Mouse (Mus musculus) forebrain, embryonic 10.5 days (tissue): ENCODE measurements around the gene Alg14. TPM values are rescaled to one million over a fixed set of nuclear protein-coding genes. Genes with fewer than 3 reads are reported as not detected.

Experiments used
- DNase-seq: peaks from one replicate; pipeline ENCODE4 v3.0.0-alpha.2; 2017; ENCODE audit warnings: low spot score; ENCODE audit errors: extremely low spot score
- H3K27ac ChIP-seq: fragments of 300-500 bp; sonication (generic); 2 replicates; pipeline ENCODE4 v1.5.1; 2016; ENCODE audit warnings: mild to moderate bottlenecking
- H3K27me3 ChIP-seq: fragments of 300-500 bp; sonication (generic); 2 replicates; pipeline ENCODE4 v1.6.1; 2016; ENCODE audit warnings: mild to moderate bottlenecking; ENCODE audit not compliant: poor library complexity, severe bottlenecking
- H3K36me3 ChIP-seq: fragments of 300-500 bp; sonication (generic); replicated peaks from 2 replicates; pipeline ENCODE4 v1.6.1; 2016; ENCODE audit warnings: mild to moderate bottlenecking, moderate library complexity
- H3K4me1 ChIP-seq: fragments of 300-500 bp; sonication (generic); 2 replicates; pipeline ENCODE4 v1.6.1; 2016
- H3K4me3 ChIP-seq: fragments of 300-500 bp; sonication (generic); 2 replicates; pipeline ENCODE4 v1.5.1; 2016; ENCODE audit warnings: mild to moderate bottlenecking, moderate library complexity
- H3K9me3 ChIP-seq: fragments of 300-500 bp; sonication (generic); 2 replicates; pipeline ENCODE4 v1.6.1; 2016; ENCODE audit warnings: mild to moderate bottlenecking, moderate library complexity
- WGBS: fragments of 180-500 bp; shearing (Covaris S2); methylation state at CpG from one replicate; pipeline ENCODE4 v1.1.7; 2016; 5-methylcytosine and 5-hydroxymethylcytosine counted together
- polyA plus RNA-seq: library from polyadenylated mRNA; unstranded; fragments of >200 nt; fragmentation: Nextera tagmentation; extraction: Ambion mirVana; gene quantifications from 2 replicates; pipeline ENCODE4 v1.2.1, GENCODE M21; 2016

Alg14 gene
- polyA plus RNA-seq, 1 experiment from 2014 or later = 30.9 TPM

DNA sequence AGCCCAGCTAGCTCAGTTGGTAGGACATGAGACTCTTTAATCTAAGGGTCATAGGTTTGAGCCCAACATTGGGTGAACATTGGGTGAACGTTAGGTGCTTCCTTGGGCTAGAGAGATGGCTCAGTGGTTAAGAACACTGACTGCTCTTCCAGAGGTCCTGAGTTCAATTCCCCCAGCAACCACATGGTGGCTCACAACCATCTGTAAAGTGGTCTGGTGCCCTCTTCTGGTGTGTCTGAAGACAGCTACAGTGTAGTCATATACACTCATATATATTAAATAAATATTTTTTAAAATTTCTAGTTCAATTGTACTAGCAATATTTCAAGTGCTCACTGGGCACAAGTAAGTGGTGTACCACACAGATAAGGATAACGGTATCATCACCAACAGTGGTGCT lies 4.4 kb upstream of the Alg14 start:
- no peaks in the 10 kb centered on the region for H3K9me3 ChIP-seq
- H3K4me1 ChIP-seq = peaks cover 7% of the 10 kb centered on the region
- H3K4me3 ChIP-seq = no peak overlapping the region
- H3K27me3 ChIP-seq = no peaks in the 10 kb centered on the region
- DNase-seq = no peak
- H3K36me3 ChIP-seq = no peaks in the 10 kb centered on the region
- WGBS = 91% methylated on average over 2 of the region's 2 CpGs
- H3K27ac ChIP-seq = no peak overlapping the region

- no peaks in the 10 kb centered on the region for H3K27me3 ChIP-seq
- H3K27ac ChIP-seq = peak overlapping the region; percentile 93
- no peaks in the 10 kb centered on the region for H3K9me3 ChIP-seq
- H3K4me1 ChIP-seq = peaks cover 20% of the 10 kb centered on the region
- 83% methylated on average over 8 of the region's 8 CpGs for WGBS
- H3K4me3 ChIP-seq = peak overlapping the region; percentile 65
- DNase-seq = no peak
- H3K36me3 ChIP-seq = no peaks in the 10 kb centered on the region
Measured at GRCm38 (mm10) chr3:121290681-121291080, 892 bp upstream of the Alg14 start.

- Histone ChIP-seq H3K27me3 (no peaks in the 10 kb centered on the region), H3K36me3 (no peaks in the 10 kb centered on the region), H3K27ac (peak overlapping the region; percentile 93), H3K4me1 (peaks cover 20% of the 10 kb centered on the region), H3K9me3 (no peaks in the 10 kb centered on the region), H3K4me3 (peak overlapping the region; percentile 65)
- DNase-seq = no peak
- WGBS = 5% methylated on average over 7 of the region's 7 CpGs
Measured at GRCm38 (mm10) chr3:121291225-121291559, 381 bp upstream of the Alg14 start.

GRCm38 (mm10) chr3:121294200-121294599 lies 2.6 kb downstream of the Alg14 start:
- DNase-seq = no peak
- 84% methylated on average over 2 of the region's 2 CpGs for WGBS
- Histone ChIP-seq H3K4me3 (no peak overlapping the region), H3K4me1 (peaks cover 20% of the 10 kb centered on the region), H3K27ac (no peak overlapping the region), H3K27me3 (no peaks in the 10 kb centered on the region), H3K36me3 (peaks cover 2% of the 10 kb centered on the region; the same call in 1 of the 2 replicates), H3K9me3 (no peaks in the 10 kb centered on the region)

DNA sequence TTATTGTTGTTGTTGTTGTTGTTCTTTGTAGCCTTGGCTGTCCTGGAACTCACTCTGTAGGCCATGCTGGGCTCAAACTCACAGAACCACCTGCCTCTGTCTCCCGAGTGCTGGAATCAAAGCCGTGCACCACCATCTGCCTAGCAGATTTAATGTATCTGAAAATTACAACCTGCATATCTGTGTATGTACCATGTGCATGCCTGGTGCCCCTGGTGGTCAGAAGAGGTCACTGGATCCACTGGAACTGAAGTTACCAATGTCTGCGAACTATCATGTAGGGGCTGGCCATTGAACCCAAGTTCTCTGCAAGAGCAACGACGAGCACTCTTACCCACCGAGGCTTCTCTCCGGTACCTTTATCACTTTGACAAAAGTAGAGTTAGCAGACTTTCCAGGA lies 15.1 kb downstream of the Alg14 start:
- H3K27ac ChIP-seq = no peak overlapping the region
- H3K4me1 ChIP-seq = 0 out of 2 replicates have a peak, but pooled peaks cover 2% of the 10 kb centered on the region
- no peaks in the 10 kb centered on the region for H3K9me3 ChIP-seq
- H3K27me3 ChIP-seq = no peaks in the 10 kb centered on the region
- WGBS = 94% methylated on average over 7 of the region's 7 CpGs
- peaks cover 13% of the 10 kb centered on the region; the same call in 1 of the 2 replicates for H3K36me3 ChIP-seq
- no peak overlapping the region for H3K4me3 ChIP-seq
- no peak for DNase-seq

DNA sequence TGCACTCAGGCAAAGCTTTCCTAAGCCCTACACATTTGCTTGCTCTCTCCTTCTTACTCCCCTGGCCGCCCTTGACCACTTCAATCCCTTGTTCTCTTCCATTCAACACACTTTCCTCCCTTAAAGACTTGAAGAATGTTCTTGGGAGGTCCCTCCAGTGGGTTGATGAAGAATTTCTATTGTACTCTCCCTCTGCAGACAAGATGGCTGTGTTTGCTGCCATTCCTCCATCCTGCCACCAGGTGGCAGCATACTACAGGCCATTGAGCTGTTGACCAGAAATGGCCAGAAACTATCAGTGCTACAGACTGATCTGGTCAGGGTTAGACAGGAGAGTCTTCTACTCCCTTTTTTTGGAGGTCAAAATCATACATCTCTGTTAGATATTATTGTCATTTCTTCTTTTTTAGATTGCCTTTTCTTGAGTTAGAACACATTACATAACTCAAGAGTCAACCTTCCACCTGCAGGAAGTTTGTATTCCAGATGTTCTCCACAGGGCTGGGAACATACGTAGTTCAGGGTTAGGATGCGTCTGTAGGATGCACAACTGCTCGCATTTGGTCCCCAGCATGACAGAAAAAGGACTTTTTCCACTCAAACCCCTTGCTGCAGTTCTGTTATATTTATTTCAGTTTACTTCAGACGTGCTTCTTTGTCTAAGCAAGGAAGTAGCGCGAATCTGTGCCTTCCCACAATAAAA lies 16.1 kb downstream of the Alg14 start:
- Histone ChIP-seq H3K4me3 (no peak overlapping the region), H3K27me3 (no peaks in the 10 kb centered on the region), H3K36me3 (0 out of 2 replicates have a peak, but pooled peaks cover 7% of the 10 kb centered on the region), H3K27ac (peak overlapping the region; percentile 17; the same call in 1 of the 2 replicates), H3K4me1 (0 out of 2 replicates have a peak, but pooled peaks cover 2% of the 10 kb centered on the region), H3K9me3 (no peaks in the 10 kb centered on the region)
- WGBS = 78% methylated on average over 7 of the region's 7 CpGs
- DNase-seq = peak; percentile 78

DNA sequence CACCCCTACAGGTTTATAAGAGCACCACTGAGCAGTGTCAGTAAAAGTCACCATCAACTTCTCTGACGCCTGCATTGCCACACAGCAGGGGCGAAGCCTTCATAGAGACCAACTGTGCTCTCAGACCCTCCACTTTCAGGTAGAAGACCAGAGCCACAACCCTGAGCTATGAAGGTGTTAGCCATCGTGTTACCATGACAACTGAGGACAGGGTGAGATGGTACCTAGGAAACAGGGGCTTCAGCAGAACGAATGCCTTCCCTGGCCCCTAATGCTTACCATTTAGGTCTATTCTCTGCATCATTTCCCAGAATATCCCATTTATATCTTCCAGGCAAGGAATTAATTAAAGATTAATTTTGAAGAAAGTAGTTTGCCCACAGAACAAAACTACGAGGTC lies 17.4 kb downstream of the Alg14 start:
- H3K4me3 ChIP-seq = no peak overlapping the region
- no peak overlapping the region for H3K27ac ChIP-seq
- no peak for DNase-seq
- 0 out of 2 replicates have a peak, but pooled peaks cover 7% of the 10 kb centered on the region for H3K36me3 ChIP-seq
- WGBS = 93% methylated on average over 5 of the region's 5 CpGs
- H3K4me1 ChIP-seq = peaks cover 8% of the 10 kb centered on the region
- no peaks in the 10 kb centered on the region for H3K9me3 ChIP-seq
- no peaks in the 10 kb centered on the region for H3K27me3 ChIP-seq

DNA sequence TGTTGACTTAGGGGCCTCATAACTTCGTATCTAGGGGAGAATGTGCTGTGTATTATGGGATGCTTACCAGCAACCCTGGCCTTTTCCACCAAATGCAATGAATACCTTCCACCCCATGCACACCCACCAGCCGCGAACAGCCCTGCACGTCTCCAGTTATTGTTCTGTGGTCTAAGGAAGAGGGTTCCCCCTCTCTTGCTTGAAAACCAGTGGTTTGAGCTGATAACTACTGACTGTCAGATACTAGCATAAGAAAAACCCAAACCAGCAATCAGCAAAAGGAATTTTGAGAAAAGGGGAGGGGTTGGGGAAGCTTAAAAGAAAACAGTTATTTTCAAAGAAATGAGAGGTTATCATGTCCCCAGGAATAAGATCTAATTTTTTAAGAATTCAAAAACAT lies 17.9 kb downstream of the Alg14 start:
- H3K36me3 ChIP-seq = 0 out of 2 replicates have a peak, but pooled peaks cover 7% of the 10 kb centered on the region
- no peak overlapping the region for H3K4me3 ChIP-seq
- DNase-seq = no peak
- H3K27ac ChIP-seq = no peak overlapping the region
- H3K4me1 ChIP-seq = peaks cover 8% of the 10 kb centered on the region
- WGBS = 90% methylated on average over 4 of the region's 4 CpGs
- no peaks in the 10 kb centered on the region for H3K9me3 ChIP-seq
- no peaks in the 10 kb centered on the region for H3K27me3 ChIP-seq

DNA sequence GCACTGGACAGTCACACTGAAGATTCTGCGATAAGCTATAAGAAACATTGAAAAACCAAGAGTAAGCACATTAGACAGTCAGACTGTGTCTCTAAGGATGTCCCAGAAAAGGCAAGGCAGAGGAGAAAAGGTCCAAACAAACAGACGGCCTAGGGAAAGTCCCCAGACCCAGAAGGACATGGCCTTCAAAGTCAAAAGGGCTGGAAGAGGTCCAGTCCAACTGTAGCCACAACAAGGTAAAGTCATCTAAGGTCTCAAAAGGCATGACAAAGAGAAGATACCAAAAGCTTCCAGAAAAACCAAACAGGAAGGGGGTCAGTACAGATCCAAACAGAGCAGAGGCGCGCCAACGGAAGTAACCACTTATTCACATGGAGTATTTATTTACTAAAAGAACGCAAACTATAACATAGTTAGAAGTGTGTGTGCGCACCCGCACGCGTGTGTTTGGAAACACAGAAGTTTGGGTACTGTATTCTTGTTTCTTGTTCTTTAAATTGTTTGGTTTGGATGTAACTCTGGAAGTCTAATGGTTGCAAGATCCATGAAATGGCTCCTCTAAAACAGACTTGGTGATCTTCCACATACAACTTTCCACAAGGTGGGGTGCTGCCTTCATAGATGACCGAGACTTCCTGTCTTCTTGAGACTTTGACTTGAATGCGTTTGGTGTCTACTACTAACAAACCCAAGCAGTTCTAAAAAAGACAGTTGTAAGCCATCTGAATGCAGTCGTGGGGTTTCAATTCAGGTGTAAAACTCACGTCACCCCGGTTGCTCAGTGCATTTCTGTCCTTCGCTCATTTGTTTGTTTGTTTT lies 18.5 kb downstream of the Alg14 start:
- no peaks in the 10 kb centered on the region for H3K27me3 ChIP-seq
- H3K4me3 ChIP-seq = no peak overlapping the region
- H3K27ac ChIP-seq = no peak overlapping the region
- peaks cover 8% of the 10 kb centered on the region for H3K4me1 ChIP-seq
- no peaks in the 10 kb centered on the region for H3K9me3 ChIP-seq
- 0 out of 2 replicates have a peak, but pooled peaks cover 11% of the 10 kb centered on the region for H3K36me3 ChIP-seq
- DNase-seq = no peak
- WGBS = 94% methylated on average over 16 of the region's 16 CpGs

DNA sequence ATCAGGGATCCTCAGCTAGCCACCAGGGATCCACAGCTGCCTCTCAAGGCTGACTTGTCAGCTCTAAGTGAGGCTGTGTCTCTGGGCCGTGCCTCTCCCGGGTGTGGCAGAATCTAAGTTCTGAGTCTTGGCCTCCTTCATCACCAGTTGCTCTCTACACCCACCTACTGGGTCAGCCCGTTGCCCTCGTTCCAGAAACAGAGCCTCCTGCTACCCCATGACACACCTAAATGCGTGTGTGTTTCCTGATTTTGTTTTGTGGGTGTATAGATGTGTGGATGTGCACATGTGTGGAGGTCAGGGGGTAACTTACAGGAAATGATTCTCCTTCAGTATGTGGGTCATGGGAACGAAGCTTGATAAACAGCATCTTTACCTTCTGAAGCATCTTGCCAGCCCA lies 20.9 kb downstream of the Alg14 start:
- WGBS = 83% methylated on average over 6 of the region's 6 CpGs

GRCm38 (mm10) chr3:121312979-121313378 lies 21.4 kb downstream of the Alg14 start:
- H3K4me1 ChIP-seq = peaks cover 6% of the 10 kb centered on the region
- no peak for DNase-seq
- no peak overlapping the region for H3K4me3 ChIP-seq
- no peaks in the 10 kb centered on the region for H3K27me3 ChIP-seq
- peaks cover 10% of the 10 kb centered on the region for H3K36me3 ChIP-seq
- whole genome bisulfite sequencing = 75% methylated on average over 9 of the region's 9 CpGs
- H3K27ac ChIP-seq = no peak overlapping the region
- peaks cover 8% of the 10 kb centered on the region; the same call in 1 of the 2 replicates for H3K9me3 ChIP-seq

More for the DNA sequence above, 20.9 kb downstream of the Alg14 start:
- H3K4me3 ChIP-seq = no peak overlapping the region
- H3K9me3 ChIP-seq = peaks cover 8% of the 10 kb centered on the region; the same call in 1 of the 2 replicates
- peaks cover 7% of the 10 kb centered on the region for H3K4me1 ChIP-seq
- no peak overlapping the region for H3K27ac ChIP-seq
- H3K36me3 ChIP-seq = peaks cover 10% of the 10 kb centered on the region
- no peak for DNase-seq
- no peaks in the 10 kb centered on the region for H3K27me3 ChIP-seq

- Histone ChIP-seq H3K4me3 (no peak overlapping the region), H3K27me3 (no peaks in the 10 kb centered on the region)
- 90% methylated on average over 6 of the region's 6 CpGs for WGBS
Measured at GRCm38 (mm10) chr3:121314149-121314548, 22.6 kb downstream of the Alg14 start.

DNA sequence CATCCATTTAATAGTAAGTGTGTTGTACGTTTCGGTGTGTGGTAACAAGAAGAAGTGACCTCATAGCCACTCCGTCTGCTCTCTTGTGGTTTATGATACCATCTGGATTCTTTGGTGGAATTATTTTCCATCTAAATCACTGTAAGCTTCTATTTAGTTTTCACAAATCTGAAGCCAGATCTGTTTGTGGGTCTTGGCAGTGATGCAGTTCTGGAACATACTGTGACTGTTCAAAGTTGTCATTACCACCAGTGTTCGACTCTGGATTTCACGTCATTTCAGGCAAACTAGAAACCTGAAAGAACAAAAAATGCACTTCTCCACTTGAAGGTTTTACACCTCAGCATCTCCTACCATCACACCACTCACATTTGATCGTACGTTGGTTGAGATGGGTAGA lies 23.9 kb downstream of the Alg14 start:
- no peak for DNase-seq
- H3K4me3 ChIP-seq = no peak overlapping the region
- 97% methylated on average over 7 of the region's 7 CpGs for WGBS

More at GRCm38 (mm10) chr3:121314149-121314548, 22.6 kb downstream of the Alg14 start:
- Histone ChIP-seq H3K27ac (no peak overlapping the region), H3K4me1 (peaks cover 6% of the 10 kb centered on the region), H3K36me3 (peaks cover 10% of the 10 kb centered on the region), H3K9me3 (peaks cover 8% of the 10 kb centered on the region; the same call in 1 of the 2 replicates)
- DNase-seq = no peak

More for the DNA sequence above, 23.9 kb downstream of the Alg14 start:
- Histone ChIP-seq H3K9me3 (peaks cover 8% of the 10 kb centered on the region; the same call in 1 of the 2 replicates), H3K36me3 (peaks cover 10% of the 10 kb centered on the region), H3K27me3 (no peaks in the 10 kb centered on the region), H3K4me1 (peaks cover 6% of the 10 kb centered on the region), H3K27ac (no peak overlapping the region)
